Mouse (Mus musculus): ENCODE results near the gene Nup35.

The Nup35 gene

DNA sequence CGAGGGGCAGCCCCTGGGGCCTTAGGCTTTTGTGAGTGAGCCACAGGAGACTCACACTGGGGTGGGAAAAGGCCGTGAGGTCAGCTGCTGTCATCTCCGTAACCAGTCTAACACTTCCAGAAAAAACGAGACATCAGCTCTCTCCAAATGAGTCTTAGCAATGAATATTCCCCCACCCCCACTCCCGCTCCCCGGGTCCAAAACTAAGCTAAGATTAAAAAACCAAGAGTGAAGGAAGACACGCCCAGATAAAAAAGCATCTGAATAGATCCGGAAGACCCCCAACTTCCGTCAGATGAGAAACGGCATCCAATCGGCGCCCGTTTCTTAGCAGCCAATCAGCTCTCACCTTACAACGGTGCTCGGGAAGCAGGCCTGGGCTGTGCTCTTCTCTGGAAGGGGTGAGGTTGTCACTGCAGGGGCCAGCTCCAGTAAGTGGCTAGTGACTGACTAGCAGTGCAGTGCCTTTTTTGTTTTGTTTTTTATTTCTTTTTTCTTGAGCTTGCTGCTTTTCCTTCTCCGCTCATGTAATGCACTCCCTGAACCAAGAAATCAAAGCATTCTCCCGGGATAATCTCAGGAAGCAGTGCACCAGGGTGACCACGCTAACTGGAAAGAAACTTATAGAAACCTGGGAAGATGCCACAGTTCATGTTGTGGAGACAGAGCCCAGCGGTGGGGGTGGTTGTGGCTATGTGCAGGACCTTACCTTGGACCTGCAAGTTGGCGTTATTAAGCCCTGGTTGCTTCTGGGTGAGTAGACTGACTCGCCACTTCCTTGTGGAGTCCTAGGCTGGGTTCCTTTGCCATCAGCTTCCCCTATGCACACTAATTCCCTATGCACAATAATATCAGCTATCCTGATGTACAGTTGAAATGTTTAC is at the start of gene Nup35, which contains the start of gene Dusp19:
Gene Nup35, plus strand, starts transcription at position 383 of the 884 bp plus-strand sequence.
Gene Dusp19, plus strand, starts transcription at position 192 of the 884 bp plus-strand sequence.
- DNase-seq, result peak; percentile 93

DNA sequence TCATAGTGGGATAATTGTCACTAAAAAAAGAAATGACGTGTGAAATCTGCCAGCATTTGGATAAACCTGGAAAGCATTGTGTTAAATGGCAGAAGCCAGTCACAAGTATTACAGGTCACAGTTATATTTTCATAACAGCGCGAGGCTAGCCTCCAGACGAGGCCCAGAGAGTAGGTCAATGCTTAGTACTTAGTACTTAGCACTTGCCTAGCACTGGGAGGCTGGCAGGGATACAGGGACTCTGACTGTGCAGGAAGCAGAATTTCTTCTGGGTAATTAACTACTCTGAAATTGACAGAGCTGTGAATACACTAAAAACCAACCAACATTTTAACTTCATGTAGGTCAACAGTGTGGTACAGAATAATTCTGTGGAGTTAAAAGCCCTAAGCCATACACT is 49.6 kb upstream of the Nup35 start:
- DNase-seq, result no peak

DNA sequence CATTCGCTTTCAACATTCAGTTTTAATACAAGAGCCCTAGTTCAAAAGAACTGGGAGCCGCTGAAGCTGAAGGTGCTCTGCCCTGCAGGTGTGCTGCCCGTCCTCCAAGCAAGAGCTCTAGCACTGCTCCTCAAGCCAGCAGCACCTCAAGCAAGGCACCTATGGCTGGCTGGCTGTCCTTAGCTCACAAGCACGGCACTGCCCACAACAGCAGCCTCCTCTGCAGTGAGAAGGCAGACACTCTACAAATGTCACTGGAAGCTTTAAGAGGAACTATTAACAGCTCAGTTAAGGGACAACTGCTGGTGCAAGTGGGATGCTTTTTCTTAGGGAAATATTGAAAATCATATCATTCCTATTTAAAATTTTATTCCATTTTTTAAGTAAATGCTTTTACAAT is 46.4 kb upstream of the Nup35 start:
- no peak for DNase-seq

DNA sequence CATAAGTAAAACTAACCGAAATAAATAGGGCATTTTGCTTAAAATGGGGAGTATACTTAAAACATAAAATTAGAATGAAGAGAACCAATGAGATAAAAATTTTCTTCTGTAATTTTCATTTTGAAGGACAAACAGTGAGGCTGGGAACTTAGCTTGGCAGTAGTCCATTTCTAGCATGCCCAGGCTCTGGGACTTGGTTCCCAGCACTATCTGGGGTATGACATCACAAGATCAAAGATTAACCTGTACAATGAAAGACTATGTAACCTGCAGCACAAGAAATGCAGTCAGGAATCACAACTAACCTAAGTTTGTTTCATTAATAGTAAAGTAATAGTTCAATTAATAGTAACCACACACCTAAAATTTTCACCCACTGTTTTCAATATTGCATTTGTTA is 39.8 kb upstream of the Nup35 start:
- DNase-seq, result no peak

DNA sequence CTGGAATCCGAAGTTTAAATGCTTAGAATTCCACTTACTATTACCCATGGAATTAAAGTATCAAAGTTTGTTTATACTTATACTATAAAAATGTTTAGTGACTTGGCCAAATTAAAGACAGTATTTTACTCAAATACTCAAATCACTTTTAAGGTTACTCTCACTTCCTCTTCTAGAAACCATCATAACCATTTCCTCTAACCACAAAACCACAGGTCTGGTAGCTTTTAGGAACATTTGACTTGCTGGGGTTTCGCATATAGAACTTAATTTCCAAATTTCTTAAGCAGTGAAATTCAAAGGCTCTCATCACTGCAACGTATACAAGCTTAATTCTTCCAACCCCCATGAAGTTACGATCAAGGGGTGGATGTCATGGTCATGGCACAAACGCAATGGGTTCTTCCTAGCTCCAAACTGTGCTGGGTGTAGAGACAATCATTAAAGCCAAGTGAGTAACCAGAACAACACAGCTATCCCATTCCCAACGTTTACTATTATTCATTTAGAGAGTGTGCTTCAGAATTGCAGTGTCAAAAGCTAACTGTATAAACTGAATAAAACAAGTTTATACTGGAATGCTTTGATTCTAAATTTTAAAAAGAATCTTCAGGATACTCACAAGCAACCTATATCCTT is 37.7 kb upstream of the Nup35 start:
- no peak for DNase-seq

DNA sequence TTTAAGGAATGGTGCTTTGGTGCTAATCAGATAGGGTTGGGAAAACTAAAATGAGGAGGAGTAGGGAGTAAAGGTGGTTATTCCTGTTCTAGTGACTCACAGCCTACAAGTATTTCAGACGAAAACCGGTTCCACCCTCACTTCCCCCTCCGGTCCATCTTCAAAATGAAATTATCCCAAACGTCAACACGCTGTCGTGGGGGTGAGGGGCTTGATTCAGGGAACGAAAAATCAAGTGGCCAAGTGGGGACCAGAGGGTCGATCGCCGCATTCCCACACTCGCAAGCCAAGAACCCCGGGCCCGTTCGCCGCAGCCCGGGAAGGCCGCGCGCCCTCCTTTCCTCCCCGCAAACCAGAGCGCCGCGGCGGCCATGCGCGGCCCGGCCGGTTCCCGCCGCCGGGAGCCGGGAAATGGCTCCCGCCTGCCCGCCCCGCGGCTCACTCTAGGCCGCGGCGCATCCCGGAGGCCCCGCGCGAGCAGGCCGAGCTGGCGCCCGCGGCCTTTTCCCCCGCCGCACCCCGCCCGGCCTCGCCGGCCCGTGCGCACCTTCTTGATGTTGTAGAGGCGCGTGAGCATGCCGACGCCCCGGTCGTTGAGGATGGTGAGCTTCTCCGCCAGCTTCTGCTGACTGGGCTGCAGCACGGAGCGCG is 36.6 kb upstream of the Nup35 start:
- DNase-seq, result peak; percentile 59

DNA sequence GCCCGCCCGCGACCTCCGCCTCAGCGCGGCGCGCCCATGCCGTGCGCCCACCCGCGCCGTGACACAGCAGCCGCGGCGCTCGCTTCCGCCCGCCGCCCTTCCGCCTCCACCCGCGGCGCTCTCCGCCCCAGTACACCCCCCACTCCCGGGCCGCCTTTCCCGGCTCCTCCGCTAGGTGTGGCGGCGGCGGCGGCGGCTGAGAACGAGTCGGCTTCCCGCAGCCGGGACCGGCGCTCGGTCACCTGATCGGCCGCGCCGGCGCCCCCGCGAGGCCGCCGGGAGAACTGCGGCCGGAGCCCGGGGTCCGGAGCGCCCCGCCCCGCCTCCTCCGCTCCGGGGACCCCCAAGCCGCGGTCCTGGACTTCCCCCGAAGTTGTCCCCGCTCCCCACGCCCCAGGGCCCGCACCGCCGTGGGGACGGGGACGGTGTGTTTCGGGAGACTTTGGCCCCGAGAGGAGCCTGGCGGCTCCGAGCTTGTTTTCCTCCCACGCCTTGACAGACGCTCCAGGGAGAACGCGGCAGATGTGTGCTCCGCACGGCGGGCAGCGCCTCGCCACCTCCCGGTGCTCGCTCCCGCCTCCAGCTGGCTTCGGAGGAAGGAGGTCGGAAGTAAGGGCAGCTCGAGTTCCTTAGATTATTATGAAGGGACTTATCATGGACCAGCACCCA is 35.9 kb upstream of the Nup35 start, which contains the start of gene Nckap1:
Gene Nckap1, minus strand, starts transcription at position 338 of the 669 bp plus-strand sequence.
- DNase-seq, result peak; percentile 89

DNA sequence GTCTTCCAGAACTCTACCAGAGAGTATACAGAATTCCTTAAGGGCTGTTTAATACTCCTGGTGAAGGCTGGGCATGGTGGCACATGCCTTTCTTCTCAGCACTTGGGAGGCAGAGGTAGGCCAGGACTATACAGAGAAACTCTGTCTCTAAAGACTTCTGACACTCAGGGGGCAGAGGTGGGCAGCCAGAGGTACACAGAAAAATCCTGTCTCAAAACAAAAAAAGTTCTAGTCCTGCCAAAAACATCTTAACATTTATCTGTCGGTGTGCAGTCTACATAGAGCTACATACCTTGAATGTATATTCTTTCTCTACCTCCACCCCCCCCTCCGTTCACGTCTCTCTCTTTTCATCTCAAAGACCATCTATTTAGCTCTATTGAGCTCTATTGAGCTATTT is 34.7 kb upstream of the Nup35 start:
- DNase-seq, result no peak

DNA sequence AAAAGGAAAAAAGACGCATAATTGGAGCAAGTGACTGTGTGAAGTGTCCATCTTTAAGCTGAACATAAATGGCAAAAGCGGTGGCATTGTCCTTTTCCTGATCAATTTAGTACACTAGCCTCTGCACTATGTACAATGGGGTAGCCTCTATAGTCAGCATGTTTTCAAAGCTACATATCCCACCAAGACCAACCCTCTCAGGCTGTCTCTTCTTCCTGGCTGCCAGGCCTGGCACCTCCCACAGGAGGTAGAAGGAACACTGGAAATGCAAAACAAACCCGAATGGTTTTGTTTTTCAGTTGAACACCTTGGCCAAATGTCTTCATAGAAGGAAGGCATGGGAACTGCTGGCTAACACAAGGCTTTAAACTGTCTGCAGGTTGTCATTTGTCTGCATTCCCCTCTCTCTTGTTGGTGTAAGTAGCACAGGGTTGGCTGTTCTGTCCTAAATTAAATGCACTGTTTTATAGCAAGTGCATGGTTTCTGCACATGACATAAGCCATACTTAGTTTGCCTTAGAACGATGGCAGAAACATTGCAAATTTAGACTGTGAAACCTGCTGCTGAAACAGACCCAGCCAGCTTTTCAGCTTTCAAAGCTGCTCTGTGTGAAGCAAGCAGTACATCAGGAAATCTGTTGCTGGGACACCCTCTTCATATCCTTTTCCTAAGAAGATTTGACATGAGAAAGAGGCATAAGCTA is 22.7 kb upstream of the Nup35 start:
- peak; percentile 28 for DNase-seq

DNA sequence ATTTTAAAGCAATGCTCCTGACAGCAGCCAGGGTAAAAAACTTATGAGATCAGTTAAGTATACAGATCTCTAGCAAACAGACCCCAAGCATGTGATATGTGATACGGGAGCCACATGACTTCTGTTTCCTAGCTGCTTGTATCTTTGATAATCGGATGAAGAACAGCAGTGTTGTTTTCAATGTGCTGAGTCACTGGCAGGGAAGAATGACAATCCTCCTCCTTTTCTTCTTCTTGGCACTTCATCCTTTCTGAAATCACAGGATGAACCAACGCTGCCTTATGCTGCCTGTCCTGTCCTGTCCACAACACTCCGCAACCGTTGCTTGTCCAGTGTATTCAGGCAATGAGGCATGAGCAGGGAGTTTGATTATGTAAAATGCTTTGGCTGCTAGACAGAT is 20.1 kb upstream of the Nup35 start:
- DNase-seq, result peak; percentile 24

DNA sequence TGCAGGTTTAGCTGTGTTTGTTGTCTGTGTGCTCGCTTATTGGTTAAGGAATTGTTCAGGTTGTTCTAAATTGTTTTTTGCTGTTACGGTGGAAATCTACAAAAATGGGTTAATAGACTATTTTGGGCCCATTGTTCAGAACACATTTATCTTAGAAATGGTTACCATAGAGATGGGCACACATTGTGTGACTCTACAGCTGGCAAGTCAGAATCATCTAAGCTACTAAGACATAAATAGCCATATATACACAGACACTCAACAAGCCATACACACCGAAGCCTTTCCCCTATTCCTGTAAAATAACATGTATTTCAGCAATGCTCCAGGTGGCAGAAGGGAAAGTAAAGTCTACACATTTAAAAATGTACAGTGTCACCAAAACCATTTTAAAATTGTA is 17.2 kb upstream of the Nup35 start:
- no peak for DNase-seq

DNA sequence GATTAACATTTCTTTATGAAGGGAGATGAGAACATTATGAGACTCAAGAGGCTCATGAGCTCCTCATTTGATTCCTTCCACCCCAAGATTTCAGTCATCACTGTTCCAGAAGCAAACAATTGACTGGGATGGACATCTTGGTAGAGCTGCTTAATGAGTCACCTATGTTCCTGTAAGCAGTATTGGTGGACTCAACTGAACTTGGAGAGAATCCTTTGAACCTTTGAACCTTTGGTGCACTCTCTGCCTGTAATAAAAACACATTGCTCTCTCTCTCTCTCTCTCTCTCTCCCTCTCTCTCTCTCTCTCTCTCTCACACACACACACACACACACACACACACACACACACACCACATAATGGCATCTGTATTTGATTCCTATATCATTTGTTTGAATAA is 16.4 kb upstream of the Nup35 start:
- no peak for DNase-seq

DNA sequence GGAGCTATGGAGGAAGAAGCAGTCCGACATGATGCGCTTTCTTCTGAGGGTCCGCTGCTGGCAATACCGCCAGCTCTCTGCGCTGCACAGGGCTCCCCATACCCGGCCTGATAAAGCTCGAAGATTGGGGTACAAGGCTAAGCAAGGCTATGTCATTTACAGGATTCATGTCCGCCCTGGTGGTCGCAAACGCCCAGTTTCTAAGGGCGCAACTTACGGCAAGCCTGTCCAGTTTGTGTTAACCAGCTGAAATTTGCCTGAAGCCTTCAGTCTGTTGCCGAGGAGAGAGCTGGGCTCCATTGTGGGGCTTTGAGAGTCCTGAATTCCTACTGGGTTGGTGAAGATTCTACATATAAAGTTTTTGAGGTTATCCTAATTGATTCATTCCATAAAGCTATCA is 14.3 kb upstream of the Nup35 start:
- no peak for DNase-seq

DNA sequence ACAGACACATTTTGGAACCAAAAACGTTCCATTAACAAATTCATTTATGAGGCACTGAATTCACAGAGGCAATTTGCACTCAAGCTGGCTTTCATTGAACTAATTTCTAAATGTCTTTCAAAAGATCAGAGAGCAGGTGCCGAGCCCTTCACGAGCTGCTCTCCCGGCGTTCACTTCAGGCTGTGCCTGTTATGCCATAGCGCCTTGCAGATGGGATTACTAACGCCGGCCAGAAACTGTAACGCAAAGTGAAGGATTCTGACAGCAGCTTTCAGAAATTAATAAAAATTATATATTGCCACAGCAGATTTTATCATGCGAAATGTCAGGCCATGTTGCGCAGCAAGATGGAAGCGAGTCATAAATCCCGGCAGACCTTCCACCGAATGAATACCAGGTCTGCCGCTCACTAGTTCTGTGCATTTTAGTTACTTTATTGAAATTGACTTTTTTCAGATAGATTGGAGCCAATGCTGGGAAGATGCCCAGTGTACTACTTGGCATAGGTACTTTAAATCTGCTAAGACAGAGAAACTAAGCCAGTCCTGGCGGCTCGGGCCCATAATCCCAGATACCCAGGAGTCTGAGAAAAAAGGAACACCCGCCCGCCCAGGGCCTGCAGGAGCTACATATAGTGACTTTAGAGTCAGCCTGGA is 13.1 kb upstream of the Nup35 start:
- DNase-seq, result peak; percentile 24

DNA sequence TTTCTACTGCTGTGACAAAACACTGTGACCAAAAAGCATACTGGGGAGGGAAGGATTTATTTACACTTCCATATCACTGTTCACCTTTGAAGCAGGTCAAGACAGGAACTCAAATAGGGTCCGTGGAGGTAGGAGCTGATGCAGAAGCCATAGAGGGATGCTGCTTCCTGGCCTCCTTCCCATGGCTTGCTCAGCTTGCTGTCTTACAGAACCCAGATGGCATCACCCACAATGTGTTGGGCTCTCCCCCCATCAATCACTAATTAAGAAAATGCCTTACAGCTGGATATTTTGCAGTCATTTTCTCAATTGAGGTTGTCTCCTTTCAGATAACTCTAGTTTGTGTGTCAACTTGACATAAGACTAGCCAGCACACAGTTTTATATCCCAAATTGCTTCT is 4.8 kb upstream of the Nup35 start:
- DNase-seq, result no peak

DNA sequence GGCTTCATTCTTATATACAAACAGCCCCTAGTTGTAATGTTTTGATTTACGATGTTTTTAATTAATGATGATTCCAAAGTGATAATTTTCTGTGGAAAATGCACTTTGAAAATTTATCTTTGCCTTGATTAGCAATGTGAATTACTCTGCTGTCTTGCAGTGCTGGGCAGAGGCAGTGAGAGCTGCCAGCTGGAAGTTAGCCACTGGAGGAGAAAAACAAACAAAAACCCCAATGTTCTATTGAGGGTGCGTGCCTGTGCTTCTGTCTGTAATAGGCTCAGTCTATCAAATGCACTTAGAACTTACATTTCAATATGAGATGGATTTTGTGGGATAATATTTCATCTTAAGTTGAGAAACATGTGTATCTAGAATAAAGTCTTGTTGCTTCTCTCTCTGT is 4.2 kb upstream of the Nup35 start:
- DNase-seq, result no peak

DNA sequence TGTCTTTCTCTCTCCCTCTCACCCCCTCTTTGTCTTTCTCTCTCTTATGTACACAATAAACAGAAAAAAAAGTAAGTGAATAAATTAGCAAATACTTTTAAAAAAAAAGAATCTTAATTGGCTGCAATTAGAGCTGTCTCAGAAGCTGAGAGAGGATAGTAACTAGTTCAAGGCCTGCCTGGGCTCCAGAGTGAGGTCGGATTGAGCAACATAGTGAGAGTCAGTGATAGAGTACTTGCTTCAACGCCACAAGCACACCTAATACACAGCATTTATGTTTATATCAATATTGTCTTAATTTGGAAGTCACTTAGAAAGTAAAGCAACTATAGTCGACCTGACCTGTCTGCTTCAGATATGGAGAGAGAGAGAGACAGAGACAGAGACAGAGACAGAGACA is 2.0 kb downstream of the Nup35 start:
- DNase-seq, result no peak

DNA sequence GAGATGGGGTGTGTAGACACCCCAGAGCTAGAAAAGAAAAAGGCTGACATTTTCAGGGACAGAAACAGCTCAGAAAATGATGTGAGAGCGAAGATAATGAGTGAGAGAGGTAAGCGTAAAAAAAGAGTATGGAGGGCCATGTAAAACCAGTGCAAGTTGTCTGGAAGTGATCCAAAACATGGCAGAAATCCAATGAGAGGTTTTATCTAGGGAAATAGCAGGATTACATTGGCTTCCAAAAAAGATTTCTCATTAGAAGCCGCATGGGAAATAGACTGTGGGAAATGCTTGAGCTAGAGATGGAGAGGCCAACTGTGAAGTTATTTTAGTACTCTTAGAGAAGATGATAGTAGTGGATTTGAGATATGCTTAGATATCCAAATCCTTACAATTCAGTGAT is 4.9 kb downstream of the Nup35 start:
- DNase-seq, result no peak

DNA sequence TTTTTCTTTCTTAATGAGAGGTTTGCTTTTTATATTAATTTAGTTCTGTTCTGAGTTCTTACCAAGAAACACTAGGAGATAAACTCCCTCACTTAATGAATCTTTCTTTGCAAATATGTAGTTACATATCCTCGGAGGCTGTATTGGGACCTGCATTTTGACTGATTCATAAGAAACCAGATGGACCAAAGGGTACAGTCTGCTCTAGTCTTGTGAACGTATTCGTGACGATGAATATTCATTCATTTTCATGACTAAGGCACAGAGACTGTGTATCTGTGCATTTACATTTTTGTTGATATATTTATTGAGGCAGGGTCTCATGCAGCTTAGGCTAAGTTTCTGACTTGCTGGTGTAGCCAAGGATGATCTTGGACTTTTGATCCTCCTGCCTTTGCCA is 7.5 kb downstream of the Nup35 start:
- no peak for DNase-seq

DNA sequence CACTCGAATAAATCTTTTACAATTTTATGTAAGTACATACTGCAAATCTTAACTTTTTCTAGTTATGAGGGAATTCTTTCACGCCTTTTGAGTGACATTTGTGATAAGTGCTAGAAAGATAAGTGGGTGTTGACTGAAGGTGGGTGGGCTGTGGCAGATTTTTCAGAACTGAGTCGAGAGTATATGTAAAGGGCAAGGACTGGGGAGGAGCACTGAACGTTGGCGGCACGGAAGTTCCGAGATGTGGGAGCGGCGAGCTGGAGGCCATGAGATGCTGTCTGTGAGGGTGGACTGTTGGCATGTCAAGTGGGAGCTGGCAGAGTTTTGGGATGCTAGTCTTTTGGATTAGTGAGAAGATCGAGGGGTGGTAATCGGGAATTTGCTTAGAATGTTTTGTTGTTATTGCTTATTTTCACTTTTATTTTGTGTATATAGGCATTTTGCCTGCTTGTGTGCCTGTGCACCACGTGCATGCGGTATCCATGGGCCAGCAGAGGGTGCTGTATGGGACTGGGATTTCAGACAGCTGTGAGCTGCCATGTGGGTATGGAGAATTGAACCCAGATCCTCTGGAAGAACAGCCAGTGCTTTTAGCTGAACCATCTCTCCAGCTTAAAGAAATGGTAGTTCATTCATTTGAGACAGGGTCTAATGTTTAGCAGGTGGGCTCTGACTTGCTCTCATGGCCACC is 15.4 kb downstream of the Nup35 start:
- no peak for DNase-seq
